Mouse (Mus musculus) brain, adult 2 months (tissue): ENCODE measurements around the gene Pigs.
A peak's percentile ranks its signal among the peaks of the same experiment; 100 is the strongest.

ENCODE experiments used
- DNase-seq: peaks from one replicate; pipeline ENCODE4 v3.0.0; 2011; ENCODE audit warnings: low read depth, low spot score

Gene Pigs

DNA sequence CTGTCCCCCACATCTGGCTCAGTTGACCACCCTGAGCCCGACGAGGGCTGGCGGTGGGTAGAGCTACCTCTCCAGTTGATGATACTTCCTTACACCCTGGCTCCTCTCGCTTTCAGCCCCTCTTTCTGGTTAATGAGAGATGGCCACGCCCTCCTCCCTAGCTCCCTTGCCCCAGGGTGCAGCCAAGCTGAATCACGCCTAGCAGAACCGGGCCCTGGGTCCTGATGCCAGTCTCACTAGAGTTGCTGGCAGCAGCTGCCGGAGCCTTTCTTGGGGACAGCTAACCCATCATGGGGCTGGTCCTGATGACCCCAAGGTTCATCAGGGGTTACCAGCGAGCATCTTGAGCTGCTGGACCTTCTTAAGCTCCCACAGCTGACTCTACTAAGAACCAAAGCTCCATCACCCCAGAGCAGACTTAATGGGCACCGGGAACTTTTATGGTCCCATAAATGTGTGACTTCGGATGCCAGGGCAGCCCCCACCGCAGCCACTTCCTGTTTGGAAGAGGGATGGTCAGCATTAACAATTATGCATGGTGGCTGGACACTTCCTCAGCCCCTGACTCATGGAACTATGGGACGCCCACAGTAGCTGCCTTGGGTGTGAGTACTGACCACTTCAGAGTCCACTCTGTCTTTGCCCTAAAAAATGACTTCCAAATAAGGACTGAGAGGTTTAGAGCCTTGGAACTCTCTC, 35.2 kb downstream of the Pigs start:
- no peak for DNase-seq

DNA sequence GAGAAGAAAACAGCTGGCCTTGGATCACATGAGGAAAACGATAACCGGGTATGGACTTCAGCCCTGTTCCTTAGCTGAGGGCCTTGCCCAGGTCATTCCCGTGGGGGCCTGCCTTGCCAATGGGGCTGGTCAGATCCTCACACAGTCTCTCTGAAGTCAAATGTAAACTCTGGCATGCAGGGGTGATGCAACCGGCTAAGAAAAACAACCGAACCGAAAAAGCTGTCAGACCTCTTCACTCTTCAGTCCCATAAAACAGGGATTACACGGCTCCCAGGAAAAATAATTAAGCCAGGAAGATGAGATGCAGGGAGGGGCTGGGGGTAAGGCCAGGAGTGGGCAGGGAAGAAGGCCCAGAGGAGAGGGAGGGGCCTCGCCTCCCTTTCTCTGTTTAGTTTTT, 35.9 kb downstream of the Pigs start:
- no peak for DNase-seq

DNA sequence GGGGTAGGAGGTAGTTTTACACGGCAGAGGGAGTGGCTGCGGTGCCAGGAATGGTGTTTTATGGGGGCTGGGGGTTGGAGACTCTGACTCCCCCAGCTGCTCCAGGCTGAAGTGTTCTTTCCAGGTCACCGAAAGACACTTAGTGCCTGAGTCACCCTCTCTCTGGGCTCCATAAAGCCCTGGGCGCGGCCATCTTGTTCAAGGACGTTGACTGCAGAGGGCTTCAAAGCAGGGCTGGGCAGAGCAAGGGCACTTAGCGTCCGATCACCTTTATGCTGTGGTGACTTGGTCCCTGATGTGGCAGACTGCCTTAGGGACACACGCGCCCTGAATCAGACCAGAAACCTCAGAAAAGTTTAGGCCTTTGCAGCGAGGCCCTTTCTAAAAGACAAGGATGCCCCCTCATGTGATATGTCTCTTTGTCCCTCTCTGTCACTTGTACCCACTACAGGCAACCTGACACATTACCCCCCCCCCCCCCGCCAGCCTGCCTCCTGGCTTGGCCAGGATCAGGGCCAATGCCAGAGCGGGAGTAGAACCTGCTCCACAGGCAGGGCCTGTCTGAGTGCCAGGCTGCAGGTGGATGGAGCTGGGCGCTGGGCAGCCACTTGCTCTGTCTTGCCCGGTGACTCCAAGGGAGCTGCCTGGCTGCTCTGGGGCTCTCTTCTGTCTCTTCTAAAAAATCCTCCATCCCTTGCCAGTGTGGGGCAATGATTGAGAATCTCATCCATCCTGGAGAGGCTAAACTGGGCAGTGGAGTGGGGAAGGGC, 39.4 kb downstream of the Pigs start:
- DNase-seq, result no peak

- DNase-seq, result no peak
Measured at GRCm38 (mm10) chr11:78370389-78370788, 42.2 kb downstream of the Pigs start.

- no peak for DNase-seq
Measured at GRCm38 (mm10) chr11:78371711-78372110, 43.5 kb downstream of the Pigs start.

DNA sequence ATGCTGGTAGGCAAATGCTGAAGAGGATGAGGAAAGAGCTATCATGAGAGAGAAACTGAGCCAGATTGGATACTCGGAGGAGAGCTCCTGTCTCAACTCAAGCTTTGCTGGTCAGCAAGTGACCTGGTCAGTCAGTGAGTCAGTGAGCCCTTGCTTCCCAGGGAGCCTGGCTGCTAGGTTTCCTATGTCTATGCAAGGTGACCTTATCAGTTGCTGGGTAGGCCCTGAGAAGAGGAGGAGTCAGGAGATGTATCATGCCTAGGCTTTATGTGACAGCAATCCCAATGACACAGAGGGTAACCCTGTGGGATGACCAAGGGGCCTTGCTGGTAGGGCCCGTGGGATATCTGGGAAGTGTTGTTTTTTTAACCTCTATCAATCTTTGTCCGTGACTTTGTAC, 44.0 kb downstream of the Pigs start:
- DNase-seq, result no peak

DNA sequence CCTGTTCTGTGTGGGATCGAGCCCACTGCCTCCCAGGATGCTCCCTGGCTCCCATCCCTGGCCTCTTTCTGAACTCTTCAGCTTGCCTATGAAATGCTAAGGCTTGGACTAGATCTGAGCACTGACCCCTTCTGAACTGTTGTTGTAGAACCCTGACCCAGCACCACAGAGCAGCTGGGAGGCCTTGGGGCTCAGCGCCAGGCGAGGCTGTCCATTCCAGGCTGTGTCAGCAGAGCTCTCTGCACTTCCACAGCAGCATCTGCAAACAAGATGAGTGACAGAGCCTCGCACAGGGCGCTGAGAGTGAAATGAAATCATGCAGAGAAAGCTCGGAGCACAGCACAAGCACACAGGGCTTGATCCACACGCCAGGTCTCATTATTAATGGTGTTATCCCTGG, 44.4 kb downstream of the Pigs start:
- DNase-seq, result no peak

- no peak for DNase-seq
Measured at GRCm38 (mm10) chr11:78374147-78374546, 45.9 kb downstream of the Pigs start.

DNA sequence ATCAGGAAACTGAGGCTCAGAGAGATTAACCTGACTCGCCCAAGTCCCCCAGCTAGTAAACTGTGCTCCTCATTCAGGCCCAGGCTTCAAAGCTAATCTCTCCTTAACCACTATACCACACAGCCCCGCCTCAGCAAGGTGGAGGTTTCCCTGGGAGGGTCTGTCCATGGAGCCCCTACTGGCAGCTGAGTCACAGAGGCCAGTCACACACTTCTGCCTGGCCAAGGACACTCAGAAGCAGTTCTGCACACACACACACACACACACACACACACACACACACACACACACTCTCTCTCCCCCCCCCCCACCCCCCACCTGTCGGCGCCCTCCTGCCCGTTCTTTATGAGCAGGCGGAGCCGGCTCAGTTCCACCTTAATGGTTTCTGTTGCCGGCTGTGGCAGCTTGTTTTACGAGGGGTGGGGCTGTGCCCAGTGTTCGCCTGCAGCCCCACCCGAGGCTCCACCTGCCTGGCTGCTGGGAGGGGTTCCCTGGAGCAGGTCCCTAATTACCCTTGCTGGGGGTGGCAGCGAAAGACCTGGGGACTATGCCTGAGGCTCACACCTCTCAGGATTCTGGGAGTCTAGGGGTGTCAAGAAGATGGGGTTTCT, 49.4 kb downstream of the Pigs start:
- no peak for DNase-seq

DNA sequence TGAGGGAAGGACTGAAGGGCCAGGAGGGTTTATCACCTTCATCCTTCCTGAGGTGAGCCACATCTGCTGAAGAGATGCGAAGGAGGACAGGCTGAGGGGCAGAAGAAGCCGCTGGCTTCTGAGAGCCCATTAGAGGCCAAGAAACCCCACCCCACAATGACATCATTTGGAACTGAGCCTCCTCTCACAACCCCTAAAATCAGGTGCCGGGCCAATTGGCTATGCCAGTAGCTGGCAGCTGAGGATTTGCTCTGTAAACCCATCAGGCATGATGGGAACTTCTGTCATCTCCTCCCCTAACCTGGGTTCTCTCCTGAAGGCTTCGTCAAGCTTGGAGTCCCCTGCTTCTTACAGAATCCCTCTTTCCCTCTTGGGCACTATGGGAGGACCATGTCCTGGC, 52.1 kb downstream of the Pigs start:
- no peak for DNase-seq

DNA sequence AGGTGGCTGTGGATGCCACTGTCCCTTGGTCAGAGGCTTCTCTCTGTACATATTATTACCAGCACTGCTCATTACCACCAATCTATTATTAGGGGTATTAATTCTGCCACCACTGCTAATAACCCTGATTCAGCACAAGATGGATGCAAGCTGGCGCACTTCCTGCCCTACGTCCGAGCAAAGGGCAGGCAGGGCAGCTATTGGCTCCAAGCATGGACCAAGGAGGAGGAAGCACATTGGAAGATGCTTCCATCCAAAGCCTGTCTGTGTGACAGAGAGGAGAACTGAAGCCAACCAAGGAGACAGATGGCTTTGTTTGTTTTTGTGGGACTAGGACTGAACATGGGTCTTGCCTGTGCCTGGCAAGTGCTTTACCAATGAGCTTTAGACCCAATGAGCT, 52.8 kb downstream of the Pigs start:
- DNase-seq, result peak; percentile 12

GRCm38 (mm10) chr11:78382286-78382685, 54.1 kb downstream of the Pigs start:
- DNase-seq, result peak; percentile 22

- DNase-seq, result peak; percentile 71
Measured at GRCm38 (mm10) chr11:78382701-78383100, 54.5 kb downstream of the Pigs start.

DNA sequence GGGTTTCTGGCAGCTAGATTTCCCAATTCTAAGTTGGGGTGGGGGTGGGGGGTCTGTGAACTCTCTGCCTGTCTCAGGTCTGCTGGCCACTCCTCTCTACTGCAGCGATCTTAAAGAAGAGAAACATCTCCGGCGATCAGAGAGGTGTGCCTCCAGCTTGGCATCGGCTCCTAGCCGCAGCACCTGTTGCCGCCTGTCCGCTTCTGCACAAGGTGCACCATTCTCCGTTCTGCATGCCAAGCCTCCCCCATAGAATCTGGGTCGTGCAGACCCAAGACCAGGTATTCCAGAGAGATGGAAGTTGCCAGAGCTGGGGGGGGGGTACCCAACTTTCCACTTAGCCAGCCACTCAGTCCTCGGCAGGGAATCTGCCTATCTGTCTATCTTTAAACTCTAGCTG, 57.6 kb downstream of the Pigs start:
- DNase-seq, result no peak

DNA sequence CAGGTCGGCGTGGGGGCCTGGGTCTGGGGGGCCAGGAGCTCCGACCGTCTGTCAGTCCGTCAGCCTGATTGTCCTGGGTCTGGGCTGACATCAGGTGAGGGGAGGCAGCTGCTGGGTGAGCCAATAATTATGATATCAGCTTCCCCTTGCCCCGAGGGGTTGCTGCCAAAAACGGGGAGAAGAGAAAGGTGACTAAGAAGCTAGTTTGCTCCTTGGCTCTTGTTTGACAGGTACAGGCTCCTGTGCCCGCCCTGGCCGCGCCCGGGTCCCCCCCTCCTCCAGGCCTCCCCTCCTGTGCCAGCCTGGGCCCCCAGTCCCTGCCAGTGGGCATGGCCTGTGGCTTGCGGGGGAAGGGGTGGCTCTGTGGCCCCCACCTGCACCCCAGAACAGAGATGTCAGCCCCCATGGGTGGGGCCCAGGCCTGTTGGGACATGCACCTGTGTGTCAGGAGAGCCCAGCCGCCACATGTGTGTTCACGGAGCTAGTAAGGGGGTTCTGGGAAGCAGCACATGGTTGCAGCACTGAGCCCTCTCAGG, 58.4 kb downstream of the Pigs start, which contains the start of gene Foxn1:
TSS of gene Foxn1 (minus strand) at position 51 of the 536 bp plus-strand sequence.
- DNase-seq, result no peak
